Mouse (Mus musculus) forebrain, embryonic 13.5 days (tissue): ENCODE data around the gene Sh3bgrl2. TPM values are rescaled to one million over a fixed set of nuclear protein-coding genes. Genes with fewer than 3 reads are reported as not detected.

Experiments
- ATAC-seq: fragments of 200-750 bp; cut with Nextera tagmentation; 2 replicates; pipeline ENCODE4 v1.8.0; 2017
- H3K27ac ChIP-seq: fragments of 300-500 bp; sonication (generic); 2 replicates; pipeline ENCODE4 v1.5.1; 2015; ENCODE audit warnings: inconsistent platforms, mild to moderate bottlenecking, moderate library complexity
- H3K27me3 ChIP-seq: fragments of 300-500 bp; sonication (generic); 2 replicates; pipeline ENCODE4 v1.6.1; 2015; ENCODE audit warnings: mild to moderate bottlenecking, inconsistent platforms
- H3K36me3 ChIP-seq: fragments of 300-500 bp; sonication (generic); 2 replicates; pipeline ENCODE4 v1.6.1; 2015; ENCODE audit warnings: mild to moderate bottlenecking, inconsistent platforms; ENCODE audit not compliant: poor library complexity, severe bottlenecking
- H3K4me1 ChIP-seq: fragments of 300-500 bp; sonication (generic); 2 replicates; pipeline ENCODE4 v1.6.1; 2015; ENCODE audit warnings: inconsistent platforms
- H3K4me2 ChIP-seq: fragments of 300-500 bp; sonication (generic); 2 replicates; pipeline ENCODE4 v1.6.1; 2015; ENCODE audit warnings: inconsistent platforms, mild to moderate bottlenecking, moderate library complexity
- H3K4me3 ChIP-seq: fragments of 300-500 bp; sonication (generic); 2 replicates; pipeline ENCODE4 v1.5.1; 2015; ENCODE audit warnings: mild to moderate bottlenecking, inconsistent platforms
- H3K9ac ChIP-seq: fragments of 300-500 bp; sonication (generic); 2 replicates; pipeline ENCODE4 v1.6.1; 2015; ENCODE audit warnings: mild to moderate bottlenecking, inconsistent platforms
- H3K9me3 ChIP-seq: fragments of 300-500 bp; sonication (generic); replicated peaks from 2 replicates; pipeline ENCODE4 v1.6.1; 2016; ENCODE audit warnings: inconsistent platforms
- WGBS: fragments of 180-500 bp; shearing (Covaris S2); methylation state at CpG from one replicate; pipeline ENCODE4 v1.1.7; 2015; 5-methylcytosine and 5-hydroxymethylcytosine counted together
- polyA plus RNA-seq: library from polyadenylated mRNA; unstranded; fragments of >200 nt; fragmentation: Nextera tagmentation; extraction: Ambion mirVana; gene quantifications from 2 replicates; pipeline ENCODE4 v1.2.1, GENCODE M21; 2015

Sh3bgrl2 gene
- polyA plus RNA-seq, 1 experiment from 2014 or later = 16.9 TPM

DNA sequence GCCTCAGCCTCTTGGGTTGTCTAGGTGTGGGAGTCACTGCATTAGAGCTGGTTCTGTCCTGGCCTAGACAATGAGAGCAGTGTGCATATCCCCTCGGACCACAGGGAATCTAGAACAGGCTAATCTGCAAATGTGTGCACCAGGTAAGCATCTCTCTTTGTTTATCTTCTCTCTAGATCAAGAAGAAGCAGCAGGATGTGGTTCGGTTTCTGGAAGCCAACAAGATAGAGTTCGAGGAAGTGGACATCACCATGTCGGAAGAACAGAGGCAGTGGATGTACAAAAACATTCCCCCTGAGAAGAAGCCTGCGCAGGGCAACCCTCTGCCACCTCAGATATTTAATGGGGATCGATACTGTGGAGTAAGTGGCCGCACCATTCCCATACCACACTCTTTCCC lies 29.1 kb downstream of the Sh3bgrl2 start:
- no peaks in the 10 kb centered on the region for H3K36me3 ChIP-seq
- H3K27me3 ChIP-seq = no peaks in the 10 kb centered on the region
- ATAC-seq = peak; percentile 11; the same call in 1 of the 2 replicates
- no peak overlapping the region for H3K4me3 ChIP-seq
- H3K4me1 ChIP-seq = peaks cover 12% of the 10 kb centered on the region
- H3K27ac ChIP-seq = no peak overlapping the region; the same call in 1 of the 2 replicates
- H3K9ac ChIP-seq = peak overlapping the region; percentile 21; the same call in 1 of the 2 replicates
- no peak overlapping the region for H3K4me2 ChIP-seq
- WGBS = 88% methylated on average over 7 of the region's 7 CpGs
- H3K9me3 ChIP-seq = no peaks in the 10 kb centered on the region

DNA sequence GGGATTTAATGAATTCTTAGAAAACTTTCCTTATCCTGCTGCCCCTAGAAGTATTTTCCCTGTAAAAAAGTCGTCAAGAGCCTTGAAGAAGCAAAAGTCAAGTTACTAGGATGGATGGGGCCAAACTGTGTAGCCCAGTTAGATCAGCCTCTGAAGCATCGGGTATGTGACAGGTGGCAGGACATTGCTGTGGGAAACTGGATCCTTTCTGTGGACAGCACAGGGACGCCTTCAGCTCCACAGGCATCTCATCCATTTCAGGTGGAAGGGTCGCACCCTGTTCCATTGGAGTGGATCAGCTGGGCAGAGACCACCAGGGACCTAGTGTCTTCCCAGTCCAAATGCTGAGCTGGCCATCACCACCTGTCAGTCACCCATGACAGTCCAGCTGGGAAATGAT lies 30.9 kb downstream of the Sh3bgrl2 start:
- Histone ChIP-seq H3K4me2 (no peak overlapping the region), H3K9ac (no peak overlapping the region), H3K27me3 (no peaks in the 10 kb centered on the region), H3K4me1 (peaks cover 12% of the 10 kb centered on the region), H3K9me3 (no peaks in the 10 kb centered on the region), H3K4me3 (no peak overlapping the region), H3K27ac (no peak overlapping the region), H3K36me3 (no peaks in the 10 kb centered on the region)
- ATAC-seq = no peak
- 80% methylated on average over 4 of the region's 4 CpGs for WGBS

GRCm38 (mm10) chr9:83582748-83583147 lies 34.6 kb downstream of the Sh3bgrl2 start:
- ATAC-seq = no peak
- Histone ChIP-seq H3K4me1 (peaks cover under 1% of the 10 kb centered on the region; the same call in 1 of the 2 replicates), H3K9ac (no peak overlapping the region), H3K4me2 (no peak overlapping the region), H3K27ac (no peak overlapping the region), H3K27me3 (no peaks in the 10 kb centered on the region), H3K9me3 (no peaks in the 10 kb centered on the region), H3K4me3 (no peak overlapping the region), H3K36me3 (no peaks in the 10 kb centered on the region)
- WGBS = 71% methylated on average over 7 of the region's 7 CpGs

DNA sequence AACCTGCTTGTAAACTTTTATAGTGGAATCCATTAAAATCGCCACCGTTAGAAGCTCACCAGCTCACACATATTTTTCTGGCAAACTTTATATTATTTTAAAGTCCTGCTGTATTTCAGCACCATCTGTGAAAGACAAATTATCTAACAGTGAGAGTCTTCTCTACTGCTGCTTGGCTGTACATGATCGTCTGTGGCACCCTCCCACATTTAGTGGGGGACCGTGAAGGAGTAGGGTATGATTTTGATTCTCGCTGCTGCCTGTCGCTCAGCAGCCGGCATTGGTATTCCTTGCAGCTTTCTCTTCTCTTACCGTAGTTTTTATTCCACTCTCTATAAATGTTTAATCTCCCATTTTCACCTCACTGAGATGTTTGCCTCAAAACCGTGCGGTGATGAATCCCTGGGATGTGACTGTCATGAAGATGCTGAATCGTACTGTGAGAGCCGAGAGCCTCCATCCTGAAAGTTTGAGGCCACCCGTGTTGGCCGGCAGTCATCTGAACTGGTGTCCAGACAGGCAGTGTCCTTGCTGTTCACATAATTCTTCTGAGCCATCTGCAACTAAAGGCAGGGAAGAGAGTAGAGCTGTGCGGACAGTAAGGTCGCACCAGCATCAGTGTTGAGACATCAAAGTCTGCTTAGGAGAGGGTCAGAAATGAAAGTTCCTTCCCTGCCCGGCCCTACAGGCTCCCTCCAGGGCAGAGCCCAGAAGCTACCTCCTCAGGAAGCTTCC lies 38.4 kb downstream of the Sh3bgrl2 start:
- 89% methylated on average over 17 of the region's 17 CpGs for WGBS
- H3K9ac ChIP-seq = no peak overlapping the region
- no peaks in the 10 kb centered on the region for H3K9me3 ChIP-seq
- no peak overlapping the region for H3K27ac ChIP-seq
- H3K4me1 ChIP-seq = peaks cover 9% of the 10 kb centered on the region; the same call in 1 of the 2 replicates
- no peaks in the 10 kb centered on the region for H3K27me3 ChIP-seq
- ATAC-seq = no peak
- no peak overlapping the region for H3K4me2 ChIP-seq
- H3K4me3 ChIP-seq = no peak overlapping the region
- H3K36me3 ChIP-seq = no peaks in the 10 kb centered on the region

- WGBS = 87% methylated on average over 9 of the region's 9 CpGs
- no peak overlapping the region for H3K4me2 ChIP-seq
- H3K9ac ChIP-seq = no peak overlapping the region
- no peak for ATAC-seq
- H3K36me3 ChIP-seq = no peaks in the 10 kb centered on the region
- no peak overlapping the region for H3K27ac ChIP-seq
- no peak overlapping the region for H3K4me3 ChIP-seq
- H3K4me1 ChIP-seq = peaks cover 9% of the 10 kb centered on the region; the same call in 1 of the 2 replicates
- H3K9me3 ChIP-seq = no peaks in the 10 kb centered on the region
- H3K27me3 ChIP-seq = no peaks in the 10 kb centered on the region
Observed at GRCm38 (mm10) chr9:83587116-83587515, 39.0 kb downstream of the Sh3bgrl2 start.

GRCm38 (mm10) chr9:83589063-83589462 lies 40.9 kb downstream of the Sh3bgrl2 start:
- H3K9me3 ChIP-seq = no peaks in the 10 kb centered on the region
- 93% methylated on average over 2 of the region's 2 CpGs for WGBS
- no peaks in the 10 kb centered on the region for H3K27me3 ChIP-seq
- H3K4me2 ChIP-seq = no peak overlapping the region
- peaks cover 9% of the 10 kb centered on the region; the same call in 1 of the 2 replicates for H3K4me1 ChIP-seq
- no peak overlapping the region for H3K4me3 ChIP-seq
- no peaks in the 10 kb centered on the region for H3K36me3 ChIP-seq
- H3K9ac ChIP-seq = no peak overlapping the region
- no peak for ATAC-seq
- H3K27ac ChIP-seq = no peak overlapping the region

DNA sequence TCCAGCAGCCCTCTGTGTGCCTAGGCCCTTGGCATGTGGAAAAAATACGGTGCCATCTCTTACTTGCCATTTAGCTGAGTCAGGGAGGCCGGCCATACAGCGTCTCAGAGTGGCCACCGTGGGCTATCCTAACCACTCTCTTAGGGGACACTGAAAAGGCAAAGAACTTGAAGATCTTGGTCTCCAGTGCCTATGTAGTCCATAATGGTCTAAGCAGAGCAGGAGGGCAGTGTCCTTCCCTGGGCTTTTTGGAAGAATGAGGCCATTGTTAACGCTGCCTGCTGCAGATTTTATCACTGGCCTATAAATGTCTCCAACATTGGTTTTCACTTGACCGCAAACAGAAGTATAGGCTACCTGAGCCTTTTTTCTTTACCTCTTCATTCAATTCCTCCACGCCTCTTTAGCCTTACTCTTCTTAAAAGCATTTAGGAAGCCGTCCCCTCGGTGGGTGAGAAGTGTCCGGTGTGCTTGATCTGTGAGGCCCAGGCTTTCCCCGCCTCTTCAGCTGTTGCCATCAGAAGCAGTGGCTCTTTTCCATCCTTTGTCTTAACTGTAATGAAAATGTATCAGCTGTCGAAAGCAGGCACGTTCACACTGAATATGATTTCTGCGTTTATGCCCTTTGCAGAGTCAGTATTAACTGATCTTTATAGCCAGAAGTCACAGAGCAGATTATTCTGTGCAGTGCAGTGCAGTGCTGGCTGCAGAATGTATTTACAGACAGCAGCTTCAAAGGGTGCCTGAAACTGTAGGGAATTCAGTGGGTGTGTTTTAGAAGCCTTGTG lies 41.7 kb downstream of the Sh3bgrl2 start:
- Histone ChIP-seq H3K9ac (no peak overlapping the region), H3K36me3 (no peaks in the 10 kb centered on the region), H3K27ac (peak overlapping the region; percentile 33), H3K4me3 (no peak overlapping the region), H3K27me3 (no peaks in the 10 kb centered on the region), H3K4me2 (no peak overlapping the region), H3K9me3 (no peaks in the 10 kb centered on the region), H3K4me1 (peaks cover 9% of the 10 kb centered on the region; the same call in 1 of the 2 replicates)
- 58% methylated on average over 14 of the region's 14 CpGs for WGBS
- ATAC-seq = peak; percentile 81

GRCm38 (mm10) chr9:83591848-83592456 lies 43.8 kb downstream of the Sh3bgrl2 start:
- ATAC-seq = no peak
- H3K4me2 ChIP-seq = no peak overlapping the region
- WGBS = 89% methylated on average over 10 of the region's 10 CpGs
- no peak overlapping the region for H3K27ac ChIP-seq
- H3K36me3 ChIP-seq = no peaks in the 10 kb centered on the region
- no peaks in the 10 kb centered on the region for H3K9me3 ChIP-seq
- H3K27me3 ChIP-seq = no peaks in the 10 kb centered on the region
- peaks cover 13% of the 10 kb centered on the region; the same call in 1 of the 2 replicates for H3K4me1 ChIP-seq
- no peak overlapping the region for H3K9ac ChIP-seq
- H3K4me3 ChIP-seq = no peak overlapping the region

DNA sequence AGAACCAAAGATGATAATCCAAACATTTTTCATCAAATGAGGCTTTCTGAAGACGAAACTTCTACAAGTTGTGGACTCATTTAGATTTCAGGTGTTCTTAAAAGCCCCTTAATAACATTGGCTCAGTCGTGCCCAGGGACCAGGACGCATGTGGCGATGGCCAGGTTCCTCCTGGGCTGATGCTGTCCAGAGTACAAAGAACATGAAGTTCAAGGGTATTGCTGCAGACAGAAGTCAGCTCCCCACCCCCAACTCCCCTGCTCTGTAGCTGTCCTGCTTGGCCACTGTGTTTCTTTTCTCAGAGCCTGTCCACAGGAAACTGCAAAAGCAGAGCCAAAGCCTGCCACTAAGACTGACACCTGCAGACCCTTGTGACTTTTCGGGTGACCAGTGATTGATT lies 45.7 kb downstream of the Sh3bgrl2 start:
- Histone ChIP-seq H3K27me3 (no peaks in the 10 kb centered on the region), H3K4me1 (peaks cover 13% of the 10 kb centered on the region), H3K9ac (no peak overlapping the region), H3K4me3 (no peak overlapping the region), H3K4me2 (no peak overlapping the region), H3K27ac (no peak overlapping the region), H3K36me3 (no peaks in the 10 kb centered on the region), H3K9me3 (no peaks in the 10 kb centered on the region)
- ATAC-seq = no peak
- WGBS = 94% methylated on average over 5 of the region's 5 CpGs

DNA sequence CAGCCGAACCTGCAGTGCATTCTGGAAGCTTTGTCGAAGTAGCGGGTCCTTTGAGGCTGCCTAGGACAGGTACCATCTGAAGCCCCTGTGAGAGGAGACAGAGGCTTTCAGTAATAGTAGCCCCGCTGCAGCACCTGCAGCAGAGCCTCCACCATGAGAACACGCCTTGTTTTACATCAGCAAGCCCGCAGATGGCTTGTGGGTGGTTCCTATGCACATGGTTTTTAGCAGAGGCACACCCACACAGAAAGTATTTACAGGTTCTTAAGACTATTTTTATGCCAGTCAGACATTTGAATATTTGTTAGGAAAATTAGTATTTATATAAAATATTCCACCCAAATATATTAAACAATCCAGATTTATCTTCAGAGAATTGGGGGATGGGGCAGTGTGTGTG lies 48.0 kb downstream of the Sh3bgrl2 start:
- H3K4me3 ChIP-seq = no peak overlapping the region
- WGBS = 82% methylated on average over 6 of the region's 6 CpGs
- H3K9ac ChIP-seq = no peak overlapping the region

GRCm38 (mm10) chr9:83596646-83597481 lies 48.7 kb downstream of the Sh3bgrl2 start:
- Histone ChIP-seq H3K4me1 (peaks cover 19% of the 10 kb centered on the region), H3K27ac (no peak overlapping the region), H3K27me3 (no peaks in the 10 kb centered on the region), H3K9ac (no peak overlapping the region), H3K9me3 (no peaks in the 10 kb centered on the region), H3K36me3 (no peaks in the 10 kb centered on the region), H3K4me3 (no peak overlapping the region), H3K4me2 (no peak overlapping the region)
- WGBS = 63% methylated on average over 13 of the region's 13 CpGs
- ATAC-seq = no peak

More for the DNA sequence above, 48.0 kb downstream of the Sh3bgrl2 start:
- H3K36me3 ChIP-seq = no peaks in the 10 kb centered on the region
- no peak overlapping the region for H3K4me2 ChIP-seq
- no peak overlapping the region for H3K27ac ChIP-seq
- H3K27me3 ChIP-seq = no peaks in the 10 kb centered on the region
- no peak for ATAC-seq
- H3K9me3 ChIP-seq = no peaks in the 10 kb centered on the region
- peaks cover 18% of the 10 kb centered on the region for H3K4me1 ChIP-seq
